Mouse (Mus musculus) cerebellum, adult 18-20 months (tissue): Measurements from ENCODE around the gene Sos1.
"Not testable (repeated sequence)": the region's sequence is repeated elsewhere in the genome, so short reads cannot be mapped to it uniquely, and the experiment has no call there.

Experiments
- DNase-seq, 2 experiments: peaks; one replicate each; pipeline ENCODE4 v3.0.0; 2021

Gene Sos1

DNA sequence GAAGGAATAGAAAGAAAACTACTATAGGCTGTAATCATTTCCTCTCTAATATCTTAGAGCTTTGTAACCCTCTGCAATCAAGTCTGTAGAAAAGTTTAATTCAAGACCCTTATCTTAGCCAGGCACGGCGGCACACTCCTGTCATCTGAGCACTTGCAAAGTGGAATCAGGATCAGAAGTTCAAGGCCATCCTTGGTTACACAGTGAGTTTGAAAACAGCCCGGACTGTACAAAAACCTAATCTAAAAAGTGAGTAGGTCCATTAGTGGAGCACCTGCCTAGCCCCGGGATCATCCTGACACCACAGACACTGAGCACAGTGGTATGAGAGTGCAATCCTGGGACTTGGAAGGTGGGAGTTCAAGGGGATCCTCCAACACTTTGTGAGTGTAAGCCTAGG, 12.6 kb upstream of the Sos1 start:
- DNase-seq, result no peak

DNA sequence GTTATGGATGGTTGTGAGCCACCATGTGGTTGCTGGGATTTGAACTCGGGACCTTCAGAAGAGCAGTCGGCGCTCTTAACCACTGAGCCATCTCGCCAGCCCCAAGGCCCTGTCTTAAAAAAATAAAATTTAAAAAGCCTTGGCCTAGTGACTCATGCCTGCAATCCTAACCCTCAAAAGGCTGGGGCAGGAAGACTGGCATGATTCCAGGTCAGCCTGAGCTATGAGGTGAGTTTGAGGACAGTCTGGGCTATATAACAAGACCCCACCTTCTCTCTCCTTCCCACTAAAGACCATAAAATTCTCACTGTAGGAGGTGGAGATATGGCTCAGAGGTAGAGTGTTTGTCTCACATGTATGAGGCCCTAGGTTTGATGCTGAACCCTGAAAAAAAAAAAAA, 12.0 kb upstream of the Sos1 start:
- DNase-seq, result no peak

DNA sequence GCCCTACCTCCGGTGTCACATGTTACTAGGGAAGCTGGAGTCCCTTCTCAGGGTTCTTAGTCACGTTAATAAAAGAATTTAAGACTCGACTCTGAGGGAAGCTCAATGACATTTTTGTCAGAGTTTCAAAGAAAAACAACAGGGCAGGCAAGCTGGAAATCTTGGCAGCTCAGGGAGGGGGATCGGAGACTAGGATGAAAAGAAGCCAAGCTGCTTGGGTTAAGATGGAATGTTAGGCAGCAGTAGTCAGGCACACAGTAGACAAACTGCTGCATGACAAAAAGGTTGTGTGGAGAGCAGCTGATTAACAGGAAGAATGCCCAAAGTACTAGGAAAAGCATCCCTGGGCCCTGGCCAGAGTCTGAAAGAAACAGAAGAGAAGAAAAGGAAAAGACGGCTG, 9.9 kb upstream of the Sos1 start:
- DNase-seq, result no peak

- no peak for DNase-seq
Observed at GRCm38 (mm10) chr17:80488918-80489317, 8.7 kb upstream of the Sos1 start.

DNA sequence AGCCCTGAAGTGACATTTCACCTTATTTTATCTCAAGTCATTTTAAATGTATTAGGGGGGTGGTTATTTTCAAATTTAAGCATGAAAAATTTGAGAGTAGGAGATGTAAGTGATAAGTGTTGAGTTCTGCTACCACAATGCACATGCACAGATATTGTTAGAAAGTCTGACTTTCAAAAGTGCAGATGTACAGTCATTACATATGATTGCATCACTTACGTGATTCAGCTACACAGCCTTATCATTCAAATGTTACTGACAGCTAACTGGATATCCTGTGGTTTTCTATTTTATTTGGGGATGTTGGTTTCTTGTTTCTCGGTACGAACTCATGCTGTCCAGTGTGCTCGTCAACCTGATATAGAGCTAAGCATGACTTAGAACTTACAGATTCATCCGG, 4.9 kb upstream of the Sos1 start:
- no peak for DNase-seq

GRCm38 (mm10) chr17:80480855-80481224, 587 bp upstream of the Sos1 start:
- DNase-seq, result no peak

DNA sequence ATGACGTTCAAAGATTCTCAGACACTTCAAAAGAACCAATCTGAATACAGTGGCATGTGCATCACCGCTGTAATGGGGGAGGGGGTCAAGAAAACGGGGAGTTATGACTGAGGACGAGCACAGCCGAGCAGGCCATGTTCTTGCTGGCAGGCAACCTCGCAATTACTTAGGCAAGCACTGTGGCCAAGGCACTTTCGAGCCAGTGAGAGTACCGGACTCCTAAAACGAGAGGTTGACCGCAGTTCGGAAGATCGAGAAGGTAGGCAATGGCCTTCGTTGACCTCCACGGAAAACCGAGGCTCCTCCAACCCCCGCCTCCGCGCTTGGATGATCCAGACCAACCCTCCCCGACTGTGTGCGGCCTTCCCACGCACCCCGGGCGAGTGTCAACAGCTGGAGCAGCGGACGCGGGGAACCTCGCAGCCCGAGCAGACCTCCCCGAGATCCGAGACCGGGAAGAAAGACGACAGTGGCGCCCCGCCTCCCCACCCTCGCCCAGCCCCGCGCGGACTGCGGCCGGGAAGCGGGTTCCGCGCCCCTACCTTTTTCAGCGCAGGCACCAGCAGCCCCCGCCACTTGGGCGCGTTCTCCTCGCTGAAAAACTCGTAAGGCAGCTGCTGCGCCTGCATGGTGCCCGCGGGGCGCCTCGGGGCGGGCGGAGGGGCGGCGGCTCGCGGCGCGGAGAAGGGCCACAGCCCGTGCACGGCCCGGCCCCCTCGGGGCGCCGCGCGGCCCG, 790 bp downstream of the Sos1 start:
- peak; percentile 53 to 61 for DNase-seq

DNA sequence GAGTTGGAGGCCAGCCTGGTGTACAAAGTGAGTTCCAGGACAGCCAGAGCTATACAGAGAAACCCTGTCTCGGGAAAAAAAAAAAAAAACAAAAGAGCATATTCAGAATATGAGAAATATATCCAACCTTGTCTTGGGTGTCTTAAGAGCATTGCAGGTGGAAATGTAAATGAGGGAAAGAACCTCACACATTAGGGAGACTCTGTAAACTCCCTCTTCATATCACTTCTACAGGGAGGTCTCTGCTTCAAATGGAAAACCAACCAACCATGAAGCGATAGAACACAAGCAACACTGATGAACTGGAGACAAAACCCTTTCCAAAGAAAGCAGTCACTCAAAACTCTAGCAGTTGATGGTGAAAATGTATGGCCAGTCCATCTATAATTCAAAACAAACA, 2.6 kb downstream of the Sos1 start:
- DNase-seq, result no peak

DNA sequence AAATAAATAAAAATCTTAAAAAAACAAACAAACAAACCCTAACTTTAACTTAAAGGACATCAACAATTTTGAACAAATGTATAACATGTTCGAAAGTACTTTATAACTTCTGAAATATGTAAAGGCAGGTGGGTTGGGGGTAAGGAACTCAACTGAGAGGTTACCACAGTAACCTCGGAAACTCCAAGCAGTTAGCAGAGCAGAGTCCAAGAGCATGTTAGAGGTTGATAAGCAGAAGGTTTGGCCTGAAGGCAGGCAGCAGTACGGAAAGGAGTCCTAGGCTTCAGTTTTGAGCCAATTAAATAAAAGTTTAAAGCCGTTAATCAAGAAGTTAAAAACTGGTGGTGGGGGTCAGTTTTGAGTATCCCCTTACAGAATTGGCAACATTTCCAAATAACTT, 3.8 kb downstream of the Sos1 start:
- DNase-seq, result no peak

DNA sequence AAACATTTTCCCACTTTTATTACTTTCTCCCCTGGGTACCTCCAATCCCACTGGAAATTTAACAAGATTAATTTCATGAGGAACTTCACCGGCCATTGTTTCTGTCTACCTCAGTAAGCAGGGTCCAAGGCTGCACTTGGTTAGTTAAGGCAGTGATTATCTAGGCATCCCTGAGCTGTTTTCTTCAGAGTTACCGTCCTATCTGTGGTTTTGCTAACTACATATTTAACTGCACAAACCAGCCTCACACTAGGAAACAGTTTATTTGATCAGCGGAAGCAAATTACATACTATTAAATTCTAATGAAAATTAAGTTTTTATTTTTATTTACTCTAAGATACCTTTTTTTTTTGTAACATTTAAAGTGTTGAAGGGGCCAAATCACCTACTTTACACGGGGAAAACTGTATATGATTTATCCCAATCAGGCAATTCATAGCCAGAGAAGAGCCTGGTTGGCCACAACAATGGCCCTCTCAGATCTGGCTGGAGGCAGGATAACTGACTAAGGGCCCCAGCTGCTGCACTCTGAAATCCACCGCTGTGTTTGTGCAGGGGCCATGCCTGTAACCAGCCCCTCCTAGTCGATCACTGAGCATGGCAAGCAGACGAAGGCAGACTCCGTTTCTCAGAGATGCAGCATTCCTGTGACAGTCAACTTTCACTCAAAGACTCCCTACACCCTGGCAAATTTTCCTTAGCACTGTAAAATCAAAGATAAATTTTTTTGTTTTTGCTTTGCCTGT, 9.0 kb downstream of the Sos1 start:
- DNase-seq, result no peak

DNA sequence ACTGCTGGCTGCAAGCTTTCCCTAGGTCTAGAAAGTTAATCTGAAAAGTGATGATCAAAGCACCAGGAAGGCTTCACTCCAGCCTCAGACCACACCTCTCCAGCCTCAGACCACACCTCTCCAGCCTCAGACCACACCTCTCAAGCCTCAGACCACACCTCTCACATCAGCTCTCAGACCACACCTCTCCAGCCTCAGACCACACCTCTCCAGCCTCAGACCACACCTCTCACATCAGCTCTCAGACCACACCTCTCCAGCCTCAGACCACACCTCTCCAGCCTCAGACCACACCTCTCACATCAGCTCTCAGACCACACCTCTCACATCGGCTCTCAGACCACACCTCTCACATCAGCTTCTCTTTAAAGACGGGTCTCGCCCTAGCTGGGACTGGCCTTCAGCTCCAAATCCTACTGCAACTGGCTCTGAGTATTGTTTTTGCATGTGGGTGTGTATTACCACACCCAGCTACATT, 11.8 kb downstream of the Sos1 start:
- not testable (repeated sequence) for DNase-seq

GRCm38 (mm10) chr17:80460258-80460657, 20.0 kb downstream of the Sos1 start:
- DNase-seq, result no peak

DNA sequence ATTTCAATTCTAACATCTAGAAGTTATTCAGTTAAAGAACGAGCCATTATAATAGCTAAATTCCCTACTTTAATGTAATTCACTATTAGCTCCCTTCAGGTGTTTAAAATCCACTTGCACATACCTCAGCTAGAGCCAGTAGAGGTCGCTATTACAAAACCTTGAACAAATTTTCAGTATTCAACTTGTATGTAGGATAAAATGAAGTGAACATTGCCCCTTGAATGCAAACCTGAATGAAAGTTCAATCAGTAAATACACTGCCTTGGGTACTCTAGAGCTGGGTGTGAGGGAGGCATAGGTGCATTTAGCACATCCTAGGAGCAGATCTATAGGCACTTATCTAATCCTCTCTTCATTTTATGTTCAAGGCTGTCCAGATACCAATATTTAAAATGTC, 24.6 kb downstream of the Sos1 start:
- peak in 1 of 2 experiments; percentile 24 for DNase-seq

DNA sequence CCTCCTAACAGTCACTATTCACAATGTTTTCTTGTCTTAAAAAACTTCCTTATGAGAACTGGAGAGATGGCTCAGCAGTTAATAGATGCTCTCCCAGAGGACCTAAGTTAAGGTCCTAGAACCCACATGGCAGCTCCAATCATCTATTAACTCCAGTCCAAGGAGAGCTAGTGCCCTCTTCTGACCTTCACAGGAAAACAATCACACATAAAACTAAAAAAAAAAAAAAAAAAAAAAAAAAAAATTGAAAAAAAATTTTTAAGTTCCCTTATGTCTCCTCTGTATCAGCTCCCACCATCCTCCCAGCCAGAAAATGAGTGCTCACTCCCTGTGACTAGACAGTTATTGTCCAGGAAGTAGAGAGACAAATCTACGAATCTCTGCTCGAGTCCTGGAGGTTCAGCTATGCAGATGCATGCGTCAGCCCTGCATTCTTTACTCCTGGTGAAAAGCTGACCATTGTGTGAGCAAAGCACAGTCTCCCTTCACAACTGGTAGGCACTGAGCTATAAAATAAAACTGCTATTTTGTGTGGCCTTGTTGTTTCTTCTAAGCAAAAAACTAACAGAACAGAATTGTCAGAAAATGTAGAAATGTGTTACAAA, 29.7 kb downstream of the Sos1 start:
- no peak for DNase-seq

- no peak for DNase-seq
Observed at GRCm38 (mm10) chr17:80446470-80446869, 33.8 kb downstream of the Sos1 start.

- no peak for DNase-seq
Observed at GRCm38 (mm10) chr17:80445433-80445832, 34.8 kb downstream of the Sos1 start.

- DNase-seq, result no peak
Observed at GRCm38 (mm10) chr17:80435680-80436079, 44.6 kb downstream of the Sos1 start.

DNA sequence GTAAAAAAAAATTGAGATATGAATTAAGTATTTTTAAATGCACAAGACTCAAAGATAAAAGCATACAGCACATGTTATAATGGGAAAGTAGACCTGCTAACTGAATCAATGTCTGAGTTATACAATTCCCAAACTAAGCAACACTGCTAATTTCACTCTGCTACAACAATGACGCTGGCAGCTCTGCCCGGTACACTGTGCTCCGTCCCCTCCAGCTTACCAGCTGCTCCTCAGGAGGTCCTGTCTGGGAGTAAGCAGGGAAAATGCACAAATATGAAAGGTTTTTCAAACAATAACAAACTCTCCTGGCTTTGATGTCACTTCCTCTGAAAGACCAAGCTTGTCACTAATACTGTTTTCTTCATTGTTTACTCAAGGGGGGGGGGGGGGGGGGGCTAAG, 45.8 kb downstream of the Sos1 start:
- DNase-seq, result no peak

GRCm38 (mm10) chr17:80431997-80432396, 48.3 kb downstream of the Sos1 start:
- no peak for DNase-seq

DNA sequence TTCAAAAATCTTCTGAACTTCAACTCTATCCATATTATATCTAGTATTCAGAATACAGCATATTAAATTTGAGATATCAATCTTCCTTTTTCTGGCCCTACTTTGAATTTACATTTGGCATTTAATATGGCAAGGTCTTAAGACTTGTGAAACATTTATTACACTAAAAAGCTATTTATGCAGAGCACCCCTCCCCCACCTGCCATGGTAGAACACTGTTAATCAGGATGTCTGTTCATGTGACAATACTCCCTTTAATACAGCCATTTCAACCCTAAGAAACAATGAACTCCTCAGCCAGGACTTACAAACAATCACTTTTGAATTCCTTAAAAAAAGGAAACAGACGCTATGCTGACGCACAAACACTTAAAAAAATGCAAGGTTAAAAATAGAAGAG, 52.3 kb downstream of the Sos1 start:
- DNase-seq, result no peak

DNA sequence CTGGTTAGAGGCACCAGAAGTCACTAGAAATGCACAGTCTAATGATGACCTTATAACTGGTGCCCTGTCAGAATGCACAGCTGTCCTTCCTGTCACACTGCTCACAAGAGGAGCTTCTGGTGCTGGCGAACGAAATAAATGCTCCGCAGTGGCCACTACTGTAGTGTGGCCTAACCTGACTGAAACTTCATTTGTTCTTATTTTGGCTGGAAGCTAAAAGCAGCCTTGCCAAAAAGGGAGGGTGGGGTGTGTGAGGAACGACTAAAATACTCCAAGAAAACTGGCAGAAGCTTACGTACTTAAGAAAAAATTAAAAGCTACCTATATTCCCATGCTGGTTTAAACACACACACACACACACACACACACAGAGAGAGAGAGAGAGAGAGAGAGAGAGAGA, 53.4 kb downstream of the Sos1 start:
- no peak for DNase-seq

GRCm38 (mm10) chr17:80426171-80426570, 54.1 kb downstream of the Sos1 start:
- DNase-seq, result no peak

GRCm38 (mm10) chr17:80420998-80421397, 59.3 kb downstream of the Sos1 start:
- DNase-seq, result no peak

DNA sequence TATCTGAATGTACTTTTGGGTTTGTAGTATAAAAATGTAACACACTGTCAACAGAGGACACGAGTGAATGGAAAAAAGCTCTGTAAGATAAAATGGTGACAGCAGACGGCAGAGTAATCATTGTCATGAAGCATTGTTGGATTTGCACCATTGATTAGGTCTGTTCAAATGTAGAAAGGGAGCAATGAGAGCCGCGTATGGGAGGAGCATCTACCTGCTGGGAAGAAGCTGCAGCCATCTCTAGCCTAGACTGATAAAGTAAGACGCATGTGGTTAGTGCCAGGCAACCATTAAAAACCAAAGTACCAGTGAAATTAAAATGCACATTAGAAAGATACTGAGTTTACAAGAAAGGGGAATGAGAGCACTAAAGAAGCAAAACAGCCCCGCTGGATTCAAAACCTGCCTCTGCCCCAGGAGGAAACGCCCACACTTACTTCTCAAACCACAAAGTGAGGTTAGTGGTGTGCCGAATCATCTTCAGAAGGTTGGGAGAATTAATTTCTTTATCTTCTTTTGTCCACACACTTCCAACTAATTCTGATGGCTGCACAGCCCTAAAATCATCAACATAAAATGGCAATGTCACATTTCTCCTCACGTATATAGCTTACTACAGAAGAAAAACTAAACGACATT, 61.6 kb downstream of the Sos1 start:
- no peak for DNase-seq
